Mouse (Mus musculus) hindbrain, embryonic 14.5 days (tissue): ENCODE results near the gene Ppp4r1. TPM values are rescaled to one million over a fixed set of nuclear protein-coding genes. Genes with fewer than 3 reads are reported as not detected.
A peak's percentile ranks its signal among the peaks of the same experiment; 100 is the strongest.

Source experiments
- ATAC-seq: fragments of 200-750 bp; cut with Nextera tagmentation; 2 replicates; pipeline ENCODE4 v1.8.0; 2017; ENCODE audit warnings: moderate number of reproducible peaks, mild to moderate bottlenecking, moderate TSS enrichment, moderate library complexity; ENCODE audit not compliant: low FRiP score
- DNase-seq: peaks from one replicate; pipeline ENCODE4 v3.0.0-alpha.2; 2015; ENCODE audit warnings: low spot score
- H3K27ac ChIP-seq: fragments of 300-500 bp; sonication (generic); 2 replicates; pipeline ENCODE4 v1.5.1; 2014; ENCODE audit warnings: mild to moderate bottlenecking, moderate library complexity
- H3K27me3 ChIP-seq: fragments of 300-500 bp; sonication (generic); 2 replicates; pipeline ENCODE4 v1.6.1; 2014; ENCODE audit warnings: mild to moderate bottlenecking, low read length, mixed read lengths; ENCODE audit not compliant: control insufficient read depth, insufficient read depth
- H3K36me3 ChIP-seq: fragments of 300-500 bp; sonication (generic); replicated peaks from 2 replicates; pipeline ENCODE4 v1.6.1; 2014; ENCODE audit not compliant: control insufficient read depth, insufficient read depth
- H3K4me1 ChIP-seq: fragments of 300-500 bp; sonication (generic); replicated peaks from 2 replicates; pipeline ENCODE4 v1.6.1; 2014; ENCODE audit warnings: antibody characterized with exemption, low read length, mixed read lengths; ENCODE audit not compliant: control insufficient read depth, insufficient read depth
- H3K4me2 ChIP-seq: fragments of 300-500 bp; sonication (generic); replicated peaks from 2 replicates; pipeline ENCODE4 v1.6.1; 2014; ENCODE audit warnings: mild to moderate bottlenecking, moderate library complexity
- H3K4me3 ChIP-seq: fragments of 300-500 bp; sonication (generic); replicated peaks from 2 replicates; pipeline ENCODE4 v1.5.1; 2014; ENCODE audit warnings: mild to moderate bottlenecking, low read length
- H3K9ac ChIP-seq: fragments of 300-500 bp; sonication (generic); 2 replicates; pipeline ENCODE4 v1.6.1; 2014
- H3K9me3 ChIP-seq: fragments of 300-500 bp; sonication (generic); 2 replicates; pipeline ENCODE4 v1.6.1; 2016; ENCODE audit warnings: low read length; ENCODE audit not compliant: control insufficient read depth
- WGBS: fragments of 180-500 bp; shearing (Covaris S2); extraction: QIAGEN DNeasy Blood & Tissue Kit; methylation state at CpG from one replicate; pipeline ENCODE4 v1.1.7; 2014; 5-methylcytosine and 5-hydroxymethylcytosine counted together
- polyA plus RNA-seq: library from polyadenylated mRNA; unstranded; fragments of >200 nt; fragmentation: Nextera tagmentation; extraction: Ambion mirVana; gene quantifications from 2 replicates; pipeline ENCODE4 v1.2.1, GENCODE M21; 2014

Ppp4r1 gene
- polyA plus RNA-seq, 1 experiment from 2014 or later = 42.6 TPM

DNA sequence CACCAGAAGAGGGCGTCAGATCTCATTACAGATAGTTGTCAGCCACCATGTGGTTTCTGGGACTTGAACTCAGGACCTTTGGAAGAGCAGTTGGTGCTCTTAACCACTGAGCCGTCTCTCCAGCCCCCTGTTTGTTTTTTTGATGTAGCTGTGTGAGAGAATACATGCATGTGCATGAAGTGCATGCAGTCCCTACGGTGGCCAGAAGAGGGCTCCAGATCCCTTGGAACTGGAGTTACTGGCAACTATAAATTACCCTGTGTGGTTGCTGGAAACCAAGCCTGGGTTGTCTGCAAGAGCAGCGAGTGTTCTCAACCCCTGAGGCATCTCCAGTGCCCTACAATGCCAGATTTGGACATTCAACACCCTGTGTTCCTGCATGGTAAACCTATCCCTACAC, 87.8 kb downstream of the Ppp4r1 start:
- Histone ChIP-seq H3K9ac (no peak overlapping the region), H3K9me3 (no peaks in the 10 kb centered on the region), H3K36me3 (peaks cover 12% of the 10 kb centered on the region), H3K27ac (no peak overlapping the region), H3K4me3 (no peak overlapping the region), H3K4me2 (no peak overlapping the region), H3K27me3 (no peaks in the 10 kb centered on the region), H3K4me1 (0 out of 2 replicates have a peak, but pooled peaks cover 13% of the 10 kb centered on the region)
- ATAC-seq (no peak), DNase-seq (no peak)
- 42% methylated on average over 4 of the region's 4 CpGs for WGBS

DNA sequence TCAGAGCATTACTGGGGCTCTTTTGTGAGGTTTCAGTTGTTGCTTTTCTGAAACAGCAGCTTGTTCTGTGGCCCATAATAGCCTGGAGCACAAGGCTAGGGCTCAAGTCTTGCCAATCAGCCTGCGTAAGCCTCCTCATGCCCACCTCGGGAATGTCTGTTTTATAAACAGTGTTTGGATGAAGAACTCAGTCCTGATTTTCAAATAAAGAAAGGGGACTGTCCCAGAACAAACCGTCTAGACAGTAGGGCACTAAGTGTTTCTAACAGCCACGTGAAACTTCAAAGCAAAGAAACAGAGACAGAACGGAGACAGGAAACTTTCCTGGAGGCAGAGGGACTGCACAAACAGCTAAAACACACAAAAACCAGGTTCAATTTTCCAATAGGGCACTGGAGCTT, 89.3 kb downstream of the Ppp4r1 start:
- 53% methylated on average over 5 of the region's 5 CpGs for whole genome bisulfite sequencing
- H3K36me3 ChIP-seq = peaks cover 10% of the 10 kb centered on the region
- no peaks in the 10 kb centered on the region for H3K9me3 ChIP-seq
- ATAC-seq (no peak), DNase-seq (no peak)
- H3K4me2 ChIP-seq = no peak overlapping the region
- 0 out of 2 replicates have a peak, but pooled peaks cover 13% of the 10 kb centered on the region for H3K4me1 ChIP-seq
- no peak overlapping the region for H3K4me3 ChIP-seq
- no peak overlapping the region for H3K27ac ChIP-seq
- no peak overlapping the region for H3K9ac ChIP-seq
- no peaks in the 10 kb centered on the region for H3K27me3 ChIP-seq

DNA sequence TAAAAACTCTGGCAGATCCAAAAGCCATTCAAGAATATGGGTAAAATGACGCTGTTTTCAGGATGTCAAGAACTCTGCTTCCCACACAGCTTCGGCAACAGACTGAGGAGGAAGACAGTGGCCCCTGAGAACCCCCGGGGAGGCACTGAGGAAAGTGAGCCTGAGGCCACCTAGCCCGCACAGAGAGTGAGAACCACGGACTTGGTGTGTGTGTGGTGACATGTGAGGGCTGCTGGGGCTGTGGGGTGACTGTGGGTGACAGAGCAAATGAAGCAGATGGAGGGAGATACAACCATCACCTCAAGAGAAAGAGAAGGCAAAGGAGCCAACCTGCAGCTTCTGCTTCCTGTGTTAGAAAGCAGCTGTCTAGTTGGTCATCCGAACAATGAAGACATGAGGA, 89.7 kb downstream of the Ppp4r1 start:
- no peak overlapping the region for H3K4me2 ChIP-seq
- H3K9ac ChIP-seq = no peak overlapping the region
- peaks cover 6% of the 10 kb centered on the region for H3K36me3 ChIP-seq
- H3K4me1 ChIP-seq = 0 out of 2 replicates have a peak, but pooled peaks cover 13% of the 10 kb centered on the region
- 63% methylated on average over 6 of the region's 6 CpGs for WGBS
- no peak for ATAC-seq
- no peak for DNase-seq
- H3K4me3 ChIP-seq = no peak overlapping the region
- H3K27me3 ChIP-seq = no peaks in the 10 kb centered on the region
- H3K9me3 ChIP-seq = no peaks in the 10 kb centered on the region
- H3K27ac ChIP-seq = no peak overlapping the region

DNA sequence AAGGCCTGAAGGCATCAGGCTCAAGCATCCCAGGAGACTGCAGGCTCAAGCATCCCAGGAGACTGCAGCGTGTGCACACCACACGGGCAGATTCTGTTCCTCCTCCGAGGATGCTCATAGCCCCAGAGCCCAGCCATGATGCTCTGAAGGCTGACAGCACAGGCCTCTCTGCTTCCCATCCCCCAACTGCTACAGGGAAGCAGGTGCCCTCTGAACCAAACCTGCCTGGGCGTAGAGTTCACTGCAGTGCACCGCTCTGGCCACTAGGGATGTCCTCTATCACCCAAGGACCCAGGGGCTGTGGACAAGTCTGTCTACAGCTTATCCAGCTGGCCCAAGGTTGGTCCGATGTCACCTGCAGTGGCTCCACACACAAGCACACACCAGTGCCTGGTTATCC, 90.3 kb downstream of the Ppp4r1 start:
- Histone ChIP-seq H3K4me3 (no peak overlapping the region), H3K36me3 (no peaks in the 10 kb centered on the region), H3K27me3 (no peaks in the 10 kb centered on the region), H3K4me2 (no peak overlapping the region), H3K9me3 (no peaks in the 10 kb centered on the region), H3K9ac (no peak overlapping the region), H3K4me1 (0 out of 2 replicates have a peak, but pooled peaks cover 13% of the 10 kb centered on the region), H3K27ac (no peak overlapping the region)
- ATAC-seq (no peak), DNase-seq (no peak)
- WGBS = 35% methylated on average over 6 of the region's 6 CpGs

DNA sequence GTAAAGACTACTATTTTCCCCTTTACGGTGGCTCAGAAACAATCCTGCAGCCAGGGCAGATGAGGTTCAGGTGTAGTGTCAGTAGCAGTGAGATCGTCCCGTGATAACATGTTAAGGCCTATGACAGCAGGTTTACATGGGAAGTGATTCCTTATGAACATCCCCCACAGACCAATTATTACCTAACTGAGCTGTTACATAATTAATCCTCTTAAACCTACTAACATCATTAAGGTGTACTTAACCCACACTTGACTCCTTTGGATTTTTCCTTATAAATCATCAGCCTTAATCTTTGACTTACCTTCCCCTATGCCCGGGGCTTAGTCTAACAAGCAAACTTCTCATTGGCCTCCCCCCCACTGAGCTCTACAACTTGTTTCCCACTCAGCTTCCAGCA, 90.8 kb downstream of the Ppp4r1 start:
- Histone ChIP-seq H3K4me1 (0 out of 2 replicates have a peak, but pooled peaks cover 13% of the 10 kb centered on the region), H3K9me3 (no peaks in the 10 kb centered on the region), H3K27me3 (no peaks in the 10 kb centered on the region), H3K4me3 (no peak overlapping the region), H3K4me2 (no peak overlapping the region), H3K36me3 (no peaks in the 10 kb centered on the region), H3K27ac (no peak overlapping the region), H3K9ac (no peak overlapping the region)
- WGBS = 79% methylated on average over 4 of the region's 4 CpGs
- ATAC-seq (no peak), DNase-seq (no peak)

DNA sequence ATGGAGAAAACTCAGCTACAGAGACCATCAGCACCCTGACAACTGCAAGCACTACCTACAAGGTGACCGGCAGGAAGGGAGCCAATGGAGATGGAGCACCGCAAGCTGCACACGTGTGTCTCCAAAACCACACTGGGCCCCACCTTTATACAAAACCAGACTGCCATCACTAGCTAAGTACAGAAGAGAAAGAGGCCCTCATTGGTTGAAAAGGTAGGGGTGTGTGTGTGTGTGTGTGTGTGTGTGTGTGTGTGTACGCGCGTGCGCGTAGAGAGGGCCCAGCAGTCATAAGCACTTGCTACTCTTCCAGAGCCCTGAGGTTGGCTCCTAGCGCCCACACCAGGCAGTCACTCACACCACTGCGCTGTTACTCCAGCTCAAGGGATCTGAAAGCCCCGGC, 91.5 kb downstream of the Ppp4r1 start:
- DNase-seq (no peak), ATAC-seq (no peak)
- no peak overlapping the region for H3K9ac ChIP-seq
- H3K4me3 ChIP-seq = no peak overlapping the region
- H3K4me1 ChIP-seq = 0 out of 2 replicates have a peak, but pooled peaks cover 13% of the 10 kb centered on the region
- no peak overlapping the region for H3K27ac ChIP-seq
- H3K27me3 ChIP-seq = no peaks in the 10 kb centered on the region
- 97% methylated on average over 11 of the region's 11 CpGs for WGBS
- H3K36me3 ChIP-seq = no peaks in the 10 kb centered on the region
- no peak overlapping the region for H3K4me2 ChIP-seq
- H3K9me3 ChIP-seq = no peaks in the 10 kb centered on the region

DNA sequence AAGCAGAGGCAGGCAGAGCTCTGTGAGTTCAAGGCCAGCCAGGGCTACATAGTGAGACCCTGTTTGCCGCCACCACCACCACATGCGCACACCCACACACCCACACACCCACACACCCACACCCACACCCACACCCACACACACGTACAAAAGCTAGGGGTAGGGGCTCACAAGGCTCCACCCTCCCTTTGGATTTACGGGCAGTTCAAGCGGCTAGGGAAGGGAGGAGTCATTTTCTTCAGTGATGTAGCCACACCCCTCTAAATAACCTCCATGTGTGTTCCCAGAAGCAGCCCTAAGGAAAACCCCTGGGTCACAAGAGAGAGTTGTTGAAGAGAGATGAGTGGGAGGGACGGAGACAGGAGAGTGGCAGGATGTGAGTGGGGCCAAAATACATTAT, 94.7 kb downstream of the Ppp4r1 start:
- H3K4me1 ChIP-seq = 0 out of 2 replicates have a peak, but pooled peaks cover 7% of the 10 kb centered on the region
- no peak overlapping the region for H3K4me2 ChIP-seq
- 77% methylated on average over 6 of the region's 6 CpGs for WGBS
- H3K9ac ChIP-seq = no peak overlapping the region
- H3K4me3 ChIP-seq = no peak overlapping the region
- H3K27me3 ChIP-seq = no peaks in the 10 kb centered on the region
- no peak for ATAC-seq
- no peak overlapping the region for H3K27ac ChIP-seq
- no peaks in the 10 kb centered on the region for H3K9me3 ChIP-seq
- H3K36me3 ChIP-seq = no peaks in the 10 kb centered on the region
- no peak for DNase-seq

DNA sequence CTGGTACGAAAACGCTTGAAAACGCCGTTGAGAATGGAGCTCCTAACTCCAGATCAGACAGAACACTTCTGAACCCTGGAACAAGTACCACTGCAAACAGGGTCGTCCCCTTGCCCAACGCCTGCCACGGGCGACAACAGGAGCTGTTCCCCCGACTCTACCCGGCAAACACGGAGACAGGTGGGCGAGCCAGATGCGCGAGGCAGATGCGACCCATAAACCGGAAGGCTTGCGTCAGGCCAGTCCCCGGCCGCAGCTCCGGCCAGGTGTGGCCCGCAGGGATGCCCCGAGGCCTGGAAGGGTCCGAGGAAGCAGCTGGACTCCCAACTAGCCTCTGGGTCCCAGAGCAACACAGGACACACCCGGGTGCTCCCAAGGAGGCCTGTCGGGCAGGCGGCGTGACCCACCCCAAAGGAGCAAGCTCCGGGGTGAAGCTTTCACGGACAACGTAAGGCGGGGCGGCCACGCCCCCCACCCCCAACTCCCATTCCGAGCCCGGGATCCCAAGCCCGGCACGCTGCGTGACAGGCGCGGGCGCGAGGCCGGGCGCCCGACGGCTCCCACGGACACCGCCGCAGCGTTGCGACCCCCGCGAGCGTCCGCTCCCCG, 101.8 kb downstream of the Ppp4r1 start:
- Histone ChIP-seq H3K4me2 (peak overlapping the region; percentile 84), H3K27ac (peak overlapping the region; percentile 93), H3K9me3 (no peaks in the 10 kb centered on the region), H3K27me3 (no peaks in the 10 kb centered on the region), H3K36me3 (no peaks in the 10 kb centered on the region), H3K9ac (peak overlapping the region; percentile 91), H3K4me3 (peak overlapping the region; percentile 95), H3K4me1 (peaks cover 30% of the 10 kb centered on the region)
- DNase-seq (no peak), ATAC-seq (peak; percentile 32)
- WGBS = under 1% methylated on average over 41 of the region's 56 CpGs

DNA sequence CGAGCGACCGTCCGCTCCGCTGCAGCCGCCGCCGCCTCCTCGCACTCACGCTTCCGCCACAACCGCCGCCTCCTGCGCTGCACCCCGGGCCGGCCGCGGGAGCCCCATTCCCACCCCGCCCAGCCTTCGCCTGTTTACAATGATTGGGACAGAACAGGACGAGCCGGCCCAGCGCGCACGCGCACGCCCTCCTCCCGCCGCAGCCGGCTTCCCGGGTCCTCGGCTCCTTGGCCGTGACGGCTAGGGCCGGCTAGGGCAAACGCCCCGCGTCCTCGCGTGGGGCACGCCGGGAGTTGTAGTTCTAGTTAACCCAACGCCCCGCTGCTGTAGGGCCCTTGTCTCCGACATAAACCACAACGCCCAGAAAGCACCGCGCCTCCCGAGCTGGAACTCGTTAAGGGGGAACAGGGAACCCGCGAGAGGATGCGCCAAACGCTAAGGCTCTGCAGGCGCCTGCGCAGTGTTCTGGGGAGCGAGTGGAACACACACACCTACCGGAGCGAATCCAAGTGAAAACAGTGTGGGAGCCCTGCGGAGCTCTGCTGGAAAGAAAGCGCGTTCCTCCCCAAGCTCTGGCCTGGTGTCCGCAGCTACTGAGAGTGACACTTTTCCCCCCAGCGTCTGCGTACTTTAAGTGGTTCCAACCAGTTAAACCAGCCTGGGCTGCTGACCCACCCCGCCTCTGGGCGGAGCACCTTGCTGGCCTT, 102.5 kb downstream of the Ppp4r1 start:
- H3K4me2 ChIP-seq = peak overlapping the region; percentile 84
- H3K4me1 ChIP-seq = peaks cover 30% of the 10 kb centered on the region
- H3K4me3 ChIP-seq = peak overlapping the region; percentile 95
- H3K27ac ChIP-seq = peak overlapping the region; percentile 93
- peak; percentile 99 for DNase-seq
- under 1% methylated on average over 61 of the region's 67 CpGs for WGBS
- no peaks in the 10 kb centered on the region for H3K36me3 ChIP-seq
- peak; percentile 99 for ATAC-seq
- no peaks in the 10 kb centered on the region for H3K27me3 ChIP-seq
- peak overlapping the region; percentile 91 for H3K9ac ChIP-seq
- no peaks in the 10 kb centered on the region for H3K9me3 ChIP-seq
